ENCODE assay signal across 8 mouse cellular contexts in genomic region chr5:24908141-24908819, GRCm38 (mm10).
DNase-seq lines count a peak whose midpoint lies in the region; ATAC-seq lines count a peak whose summit lies in the region.

No protein-coding gene starts in this region.

- intact Hi-C loops in left cerebral cortex, postnatal 10 days (cut with DNase I), result loop anchor here (5.0 kb wide), 4 partner anchors 44 to 99 kb away; partner anchors contain the start of gene Rheb

- peak; percentile 89 to 93 for DNase-seq in cerebellum, postnatal 36 days
- DNase-seq in gastrocnemius, adult 8-10 months (ENCODE audit: low spot score in 2 of 2), result peak; percentile 68 to 71
- peak; percentile 94 for DNase-seq in induced T-regulatory cell, adult 2 months (ENCODE audit: low read depth)
- peak; percentile 86 to 93 for DNase-seq in left cerebral cortex, postnatal 10 days (ENCODE audit: extremely low spot score in 1 of 2, low spot score in 2 of 2)
- peak; percentile 92 for DNase-seq in mesoderm, embryonic 11.5 days (ENCODE audit: low read depth, low spot score)
- peak; percentile 85 to 86 for DNase-seq in right cerebral cortex, postnatal 36 days (ENCODE audit: low spot score in 2 of 2)
- peak; percentile 85 to 86 for DNase-seq in urinary bladder, postnatal 4 days (ENCODE audit: low spot score in 2 of 2)

- peak; percentile 78 for ATAC-seq in activated CD4-positive, CD25-positive, alpha-beta regulatory T cell, adult 4 months

Comparison
In these comparisons a context has a peak if more than half of its experiments do, and no peak if none do; other contexts are left out.
1. Peak in every context shown above with its lines: DNase-seq and ATAC-seq.